Mouse (Mus musculus) erythroblast, embryonic 14.5 days (primary cell): Measurements from ENCODE around the gene Nectin2. TPM values are rescaled to one million over a fixed set of nuclear protein-coding genes. Genes with fewer than 3 reads are reported as not detected.

Experiments
- H3K27me3 ChIP-seq: 2 replicates; pipeline ENCODE4 v1.6.1; 2012; ENCODE audit warnings: inconsistent platforms; ENCODE audit not compliant: control insufficient read depth
- H3K36me3 ChIP-seq: 2 replicates; pipeline ENCODE4 v1.6.1; 2012; ENCODE audit warnings: mild to moderate bottlenecking, inconsistent platforms; ENCODE audit not compliant: control insufficient read depth
- H3K4me1 ChIP-seq: 2 replicates; pipeline ENCODE4 v1.6.1; 2012; ENCODE audit warnings: inconsistent platforms; ENCODE audit not compliant: control insufficient read depth
- H3K4me3 ChIP-seq: replicated peaks from 2 replicates; pipeline ENCODE3; 2012; ENCODE audit warnings: moderate library complexity, mild to moderate bottlenecking, inconsistent platforms
- H3K9me3 ChIP-seq: 2 replicates; pipeline ENCODE4 v1.6.1; 2012; ENCODE audit warnings: low read length, inconsistent platforms, mixed read lengths; ENCODE audit not compliant: control insufficient read depth
- GATA1 ChIP-seq: IDR thresholded peaks from 2 replicates; pipeline ENCODE4 v1.6.1; 2012; ENCODE audit warnings: low read length, inconsistent platforms, mixed read lengths
- TAL1 ChIP-seq: IDR thresholded peaks from 3 replicates; pipeline ENCODE4 v1.6.1; 2012; ENCODE audit warnings: low read length, inconsistent platforms, mixed read lengths
- polyA plus RNA-seq: library from polyadenylated mRNA; stranded (reverse); fragments of >175 nt; gene quantifications from 2 replicates; pipeline ENCODE4 v1.2.3, GENCODE M21; 2012

Nectin2 gene
- polyA plus RNA-seq, 1 experiment: 0.15 TPM

GRCm38 (mm10) chr7:19678901-19679300 is 71.4 kb downstream of the Nectin2 start:
- Histone ChIP-seq H3K4me3 (no peak overlapping the region), H3K9me3 (no peaks in the 10 kb centered on the region), H3K4me1 (peaks cover 5% of the 10 kb centered on the region; the same call in 1 of the 2 replicates), H3K27me3 (no peaks in the 10 kb centered on the region), H3K36me3 (no peaks in the 10 kb centered on the region; the same call in 1 of the 2 replicates)
- no peak for TF ChIP-seq TAL1
- TF ChIP-seq GATA1: no peak

DNA sequence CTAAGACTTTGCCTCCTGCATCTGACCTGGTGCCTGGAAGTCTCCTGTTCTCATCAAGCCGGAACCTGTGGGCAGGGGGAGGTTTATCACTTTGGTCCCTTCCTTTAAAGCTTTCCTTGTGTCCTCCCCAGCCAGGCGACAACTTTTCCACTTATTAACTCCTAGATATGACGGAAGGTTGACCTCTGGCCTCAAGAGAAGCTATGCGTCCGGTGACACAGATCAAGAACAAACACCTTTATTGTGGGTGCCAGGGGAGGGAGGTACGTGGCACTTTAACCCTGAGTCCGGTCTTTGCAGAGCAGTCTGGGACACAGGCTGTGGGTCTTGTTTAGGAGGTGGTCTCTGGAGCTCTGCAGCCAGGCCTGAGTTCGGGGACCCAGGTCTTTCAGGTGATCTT is 72.4 kb downstream of the Nectin2 start, which contains the start of gene Apoc2:
Gene Apoc2, minus strand, starts transcription at position 70 of the 400 bp plus-strand sequence.
- H3K36me3 ChIP-seq: no peaks in the 10 kb centered on the region; the same call in 1 of the 2 replicates
- H3K27me3 ChIP-seq: no peaks in the 10 kb centered on the region
- peaks cover 5% of the 10 kb centered on the region; the same call in 1 of the 2 replicates for H3K4me1 ChIP-seq
- TF ChIP-seq TAL1 (no peak), GATA1 (no peak)
- H3K4me3 ChIP-seq: no peak within 1 kb of the TSS
- no peaks in the 10 kb centered on the region for H3K9me3 ChIP-seq

GRCm38 (mm10) chr7:19676662-19677061 is 73.6 kb downstream of the Nectin2 start:
- Histone ChIP-seq H3K9me3 (no peaks in the 10 kb centered on the region), H3K4me3 (peak overlapping the region; percentile 39)

DNA sequence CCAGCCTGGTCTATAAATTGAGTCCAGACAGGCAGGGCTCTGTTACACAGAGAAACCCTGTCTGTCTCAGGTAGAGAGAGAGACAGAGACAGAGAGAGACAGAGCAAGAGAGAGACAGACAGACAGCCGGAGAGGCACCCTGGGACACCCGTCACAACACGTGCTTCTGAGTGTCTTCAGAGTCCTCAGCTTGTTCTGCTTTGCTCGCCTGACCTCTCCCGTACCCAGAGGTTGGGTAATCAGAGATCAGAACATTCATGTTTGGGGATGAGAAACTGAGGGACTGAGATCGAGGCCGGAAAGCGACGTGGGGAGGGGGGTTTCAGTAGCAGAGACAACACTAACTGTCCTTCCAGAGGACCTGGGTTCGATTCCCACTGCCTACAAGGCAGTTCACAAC is 74.5 kb downstream of the Nectin2 start:
- TF ChIP-seq TAL1: no peak
- no peak for TF ChIP-seq GATA1
- peak overlapping the region; percentile 39 for H3K4me3 ChIP-seq
- no peaks in the 10 kb centered on the region for H3K4me1 ChIP-seq
- no peaks in the 10 kb centered on the region; the same call in 1 of the 2 replicates for H3K36me3 ChIP-seq
- H3K27me3 ChIP-seq: no peaks in the 10 kb centered on the region
- no peaks in the 10 kb centered on the region for H3K9me3 ChIP-seq

More at GRCm38 (mm10) chr7:19676662-19677061, 73.6 kb downstream of the Nectin2 start:
- no peaks in the 10 kb centered on the region; the same call in 1 of the 2 replicates for H3K36me3 ChIP-seq
- H3K27me3 ChIP-seq: no peaks in the 10 kb centered on the region
- no peak for TF ChIP-seq GATA1
- no peak for TF ChIP-seq TAL1
- peaks cover 3% of the 10 kb centered on the region; the same call in 1 of the 2 replicates for H3K4me1 ChIP-seq

DNA sequence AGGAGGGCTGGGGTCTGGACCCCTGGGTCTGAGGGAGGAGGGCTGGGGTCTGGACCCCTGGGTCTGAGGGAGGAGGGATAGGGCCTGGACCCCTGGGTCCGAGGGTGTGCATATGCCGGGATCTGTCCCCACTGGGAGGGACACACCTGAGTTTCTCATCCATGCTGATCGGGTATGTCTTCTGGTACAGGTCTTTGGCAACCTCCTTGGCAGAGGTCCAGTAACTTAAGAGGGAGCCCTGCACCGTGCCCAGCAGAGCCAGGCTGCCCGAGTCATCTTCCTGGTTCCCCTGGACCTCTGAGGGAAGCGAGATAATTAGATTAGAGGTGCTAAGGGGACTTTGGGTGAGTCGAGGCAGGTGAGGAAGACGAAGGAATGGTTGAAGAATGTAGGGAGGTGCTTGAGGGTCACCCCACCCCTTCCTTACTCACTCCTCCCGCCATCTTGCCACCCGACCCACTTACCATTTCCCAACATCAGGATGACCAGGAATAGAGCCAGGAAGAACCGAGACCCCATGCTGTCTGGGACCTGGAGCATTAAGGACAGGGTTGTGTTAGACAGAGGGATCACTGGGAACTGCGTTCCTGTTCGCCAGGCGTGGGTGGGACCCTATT is 77.1 kb downstream of the Nectin2 start:
- no peaks in the 10 kb centered on the region; the same call in 1 of the 2 replicates for H3K36me3 ChIP-seq
- TF ChIP-seq GATA1 (no peak), TAL1 (no peak)
- no peaks in the 10 kb centered on the region for H3K9me3 ChIP-seq
- no peak overlapping the region for H3K4me3 ChIP-seq
- peaks cover 12% of the 10 kb centered on the region for H3K4me1 ChIP-seq
- no peaks in the 10 kb centered on the region for H3K27me3 ChIP-seq

DNA sequence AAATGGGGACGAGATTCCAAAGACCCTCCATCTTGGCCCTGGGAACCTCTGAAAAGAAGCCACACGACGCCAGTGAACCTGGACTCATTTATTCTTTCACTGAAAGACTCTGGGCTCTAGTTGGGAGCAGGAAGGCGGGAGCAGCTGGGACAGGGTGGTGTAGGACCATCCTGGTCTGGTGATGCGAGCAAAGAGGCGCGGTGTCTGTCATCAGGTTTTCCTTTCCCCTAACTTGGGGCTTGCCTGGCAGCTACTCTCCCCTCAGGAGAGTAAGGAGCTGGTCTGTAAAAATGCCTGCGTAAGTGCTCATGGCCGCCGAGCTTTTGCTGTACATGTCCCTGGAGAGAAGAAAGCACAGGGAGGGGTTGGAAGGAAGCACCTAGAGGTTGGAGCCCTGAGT is 78.8 kb downstream of the Nectin2 start:
- Histone ChIP-seq H3K36me3 (no peaks in the 10 kb centered on the region; the same call in 1 of the 2 replicates), H3K4me1 (peaks cover 12% of the 10 kb centered on the region), H3K4me3 (no peak overlapping the region), H3K9me3 (no peaks in the 10 kb centered on the region), H3K27me3 (no peaks in the 10 kb centered on the region)
- TF ChIP-seq TAL1 (no peak), GATA1 (no peak)

- Histone ChIP-seq H3K4me3 (no peak overlapping the region), H3K4me1 (peaks cover 25% of the 10 kb centered on the region), H3K9me3 (no peaks in the 10 kb centered on the region), H3K27me3 (no peaks in the 10 kb centered on the region), H3K36me3 (no peaks in the 10 kb centered on the region; the same call in 1 of the 2 replicates)
- TF ChIP-seq GATA1 (no peak), TAL1 (no peak)
Observed at GRCm38 (mm10) chr7:19668947-19669721, 81.1 kb downstream of the Nectin2 start.

- H3K9me3 ChIP-seq: no peaks in the 10 kb centered on the region
- no peak overlapping the region for H3K4me3 ChIP-seq
Observed at GRCm38 (mm10) chr7:19667434-19667833, 82.8 kb downstream of the Nectin2 start.

GRCm38 (mm10) chr7:19666750-19667149 is 83.5 kb downstream of the Nectin2 start:
- H3K4me1 ChIP-seq: peaks cover 46% of the 10 kb centered on the region
- no peak overlapping the region for H3K4me3 ChIP-seq
- H3K27me3 ChIP-seq: no peaks in the 10 kb centered on the region
- peaks cover 17% of the 10 kb centered on the region for H3K36me3 ChIP-seq
- TF ChIP-seq GATA1 (no peak), TAL1 (no peak)
- no peaks in the 10 kb centered on the region for H3K9me3 ChIP-seq

More at GRCm38 (mm10) chr7:19667434-19667833, 82.8 kb downstream of the Nectin2 start:
- TF ChIP-seq TAL1 (no peak), GATA1 (no peak)
- peaks cover 40% of the 10 kb centered on the region for H3K4me1 ChIP-seq
- peaks cover 10% of the 10 kb centered on the region for H3K36me3 ChIP-seq
- H3K27me3 ChIP-seq: no peaks in the 10 kb centered on the region

Other genes with a start within 250 kb of the Nectin2 start
- gene Bloc1s3, start 242.1 kb downstream of the Nectin2 start, polyA plus RNA-seq: 0.46 and 0.49 TPM in 2 replicates
- 10.9 and 13.1 TPM in 2 replicates for gene Trappc6a, start 242.1 kb downstream of the Nectin2 start, polyA plus RNA-seq
- 0.02 TPM in 1 of 2 replicates, not detected in the other for gene Nkpd1, start 232.6 kb downstream of the Nectin2 start, polyA plus RNA-seq
- gene Ppp1r37, start 187.4 kb downstream of the Nectin2 start, polyA plus RNA-seq: 26.4 and 32.4 TPM in 2 replicates
- gene Zfp296, start 173.2 kb downstream of the Nectin2 start, polyA plus RNA-seq: 0.14 and 0.16 TPM in 2 replicates
- gene Gemin7, start 172.9 kb downstream of the Nectin2 start, polyA plus RNA-seq: 12.9 and 13.5 TPM in 2 replicates
- gene Clasrp, start 146.0 kb downstream of the Nectin2 start, polyA plus RNA-seq: 10.2 and 11.9 TPM in 2 replicates
- 0.32 and 0.48 TPM in 2 replicates for gene Relb, start 121.0 kb downstream of the Nectin2 start, polyA plus RNA-seq
- 15.2 and 16.7 TPM in 2 replicates for gene Clptm1, start 85.5 kb downstream of the Nectin2 start, polyA plus RNA-seq
- 0.32 and 0.99 TPM in 2 replicates for gene Apoc2, start 72.5 kb downstream of the Nectin2 start, polyA plus RNA-seq
- not detected in 2 replicates for gene Gm44805, start 69.1 kb downstream of the Nectin2 start, polyA plus RNA-seq
- gene Apoc4, start 69.0 kb downstream of the Nectin2 start, polyA plus RNA-seq: 0.10 and 0.20 TPM in 2 replicates
- 0.94 and 1.3 TPM in 2 replicates for gene Apoc1, start 57.8 kb downstream of the Nectin2 start, polyA plus RNA-seq
- 12.1 and 14.3 TPM in 2 replicates for gene Apoe, start 51.3 kb downstream of the Nectin2 start, polyA plus RNA-seq
- 12.7 and 13.1 TPM in 2 replicates for gene Tomm40, start 35.0 kb downstream of the Nectin2 start, polyA plus RNA-seq
- gene Bcam, start 20.5 kb upstream of the Nectin2 start, polyA plus RNA-seq: 0.02 TPM in 1 of 2 replicates, not detected in the other
- not detected in 2 replicates for gene Cblc, start 46.3 kb upstream of the Nectin2 start, polyA plus RNA-seq
- gene Bcl3, start 72.3 kb upstream of the Nectin2 start, polyA plus RNA-seq: 0.15 and 0.18 TPM in 2 replicates
- gene Gm19345, start 101.5 kb upstream of the Nectin2 start, polyA plus RNA-seq: not detected in 2 replicates
- gene Ceacam16, start 110.8 kb upstream of the Nectin2 start, polyA plus RNA-seq: not detected in 2 replicates
- gene Ceacam19, start 137.5 kb upstream of the Nectin2 start, polyA plus RNA-seq: not detected in 2 replicates
- 0.02 and 0.04 TPM in 2 replicates for gene Pvr, start 170.7 kb upstream of the Nectin2 start, polyA plus RNA-seq
- gene Igsf23, start 200.3 kb upstream of the Nectin2 start, polyA plus RNA-seq: not detected in 2 replicates
- gene Ceacam20, start 214.9 kb upstream of the Nectin2 start, polyA plus RNA-seq: not detected in 2 replicates
- not detected in 2 replicates for gene Nlrp9b, start 241.0 kb upstream of the Nectin2 start, polyA plus RNA-seq